In the genomic region with DNA sequence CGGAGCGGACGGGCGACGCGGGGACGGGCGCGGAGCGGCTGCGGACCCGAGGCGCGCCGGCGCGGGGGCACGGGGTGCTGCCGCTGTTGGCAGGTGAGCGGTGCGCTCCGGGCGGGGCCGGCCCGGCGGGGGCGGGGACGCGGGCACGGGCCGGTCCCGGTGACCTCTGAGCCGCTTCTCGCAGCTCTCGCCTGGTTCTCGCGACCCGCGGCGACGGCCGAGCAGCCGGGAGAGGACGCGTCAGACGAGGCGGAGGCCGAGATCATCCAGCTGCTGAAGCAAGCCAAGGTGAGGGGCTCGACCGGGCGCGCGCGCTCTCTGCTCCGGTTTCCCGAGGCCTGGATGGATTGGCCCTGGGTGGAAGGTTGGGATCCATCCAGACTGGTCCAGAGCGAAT, we compare ENCODE assay signal across 8 mouse cellular contexts. TPM values are rescaled to one million over a fixed set of nuclear protein-coding genes. Genes with fewer than 3 reads are reported as not detected.
DNase-seq lines count a peak whose midpoint lies in the region; ATAC-seq lines count a peak whose summit lies in the region.

No protein-coding gene starts in this region.

- H3K9me3 ChIP-seq in forebrain, embryonic 15.5 days = no peaks in the 10 kb centered on the region

- H3K36me3 ChIP-seq in forebrain, embryonic 15.5 days = peaks cover 26% of the 10 kb centered on the region
- H3K36me3 ChIP-seq in macrophage (ENCODE audit: inconsistent target) = no peaks in the 10 kb centered on the region

- peak overlapping the region; percentile 77 for H3K4me2 ChIP-seq in forebrain, embryonic 15.5 days (replicated peaks)

- WGBS in forebrain, embryonic 15.5 days = under 1% methylated on average over 46 of the region's 57 CpGs
- under 1% methylated on average over 47 of the region's 57 CpGs for WGBS in macrophage (ENCODE audit: missing documents)

- no peak; the same call in none of the 2 replicates for ATAC-seq in forebrain, embryonic 15.5 days (replicated peaks)

- no peaks in the 10 kb centered on the region for H3K27me3 ChIP-seq in forebrain, embryonic 15.5 days

- peak overlapping the region; percentile 82 for H3K27ac ChIP-seq in forebrain, embryonic 15.5 days (replicated peaks)
- no peak overlapping the region for H3K27ac ChIP-seq in macrophage

- peaks cover 11% of the 10 kb centered on the region for H3K4me1 ChIP-seq in forebrain, embryonic 15.5 days

- H3K79me2 ChIP-seq in macrophage (ENCODE audit: inconsistent target) = no peaks in the 10 kb centered on the region

- H3K4me3 ChIP-seq in forebrain, embryonic 15.5 days = peak overlapping the region; percentile 73
- H3K4me3 ChIP-seq in macrophage (ENCODE audit: inconsistent target) = peak overlapping the region; percentile 34

- H3K9ac ChIP-seq in forebrain, embryonic 15.5 days (replicated peaks) = peak overlapping the region; percentile 74

- DNase-seq in kidney, adult 8-10 months = peak; percentile 75 to 79
- DNase-seq in kidney, adult 18-20 months = no peak
- peak; percentile 42 for DNase-seq in WW6 (ENCODE audit: low read depth, low spot score)
- DNase-seq in kidney, postnatal 25 days = peak; percentile 68 to 92
- no peak for DNase-seq in frontal cortex, postnatal 14 days (ENCODE audit: low spot score in 2 of 2)
- DNase-seq in ovary, postnatal 36 days (ENCODE audit: low spot score) = no peak

RNA-seq across cellular contexts. Expression of gene Ttc19, which starts 0.3 kb away (rescaled TPM):
- polyA plus RNA-seq in forebrain, embryonic 15.5 days (2015; fragmentation: Nextera tagmentation; extraction: Ambion mirVana) = 33.1 and 33.9 TPM in 2 replicates
- total RNA-seq in macrophage (2018; cell fraction: chromatin; rRNA removed) = 10 to 100 TPM; 18.5 to 76.0 (median 26.6) TPM
- total RNA-seq in macrophage (2018; cell fraction: cytosol; rRNA removed) = 1 to 10 TPM; 2.9 to 7.4 (median 4.1) TPM
- total RNA-seq in macrophage (2018; cell fraction: nucleus; rRNA removed) = 10 to 100 TPM; 10.4 to 52.1 (median 23.7) TPM
- polyA plus RNA-seq in macrophage (2018) = 2.2 to 7.4 TPM (median 5.6 TPM) in 3 replicates

RNA-seq across cellular contexts. Expression of gene Zswim7, which starts 0.4 kb away (rescaled TPM):
- polyA plus RNA-seq in forebrain, embryonic 15.5 days (2015; fragmentation: Nextera tagmentation; extraction: Ambion mirVana) = 9.4 and 9.8 TPM in 2 replicates
- total RNA-seq in macrophage (2018; cell fraction: chromatin; rRNA removed) = 1 to 10 TPM; 1.5 to 7.4 (median 4.7) TPM
- total RNA-seq in macrophage (2018; cell fraction: cytosol; rRNA removed) = 10 to 100 TPM in 4 of 26 experiments, 1 to 10 TPM in 22; 4.1 to 11.2 (median 8.2) TPM
- total RNA-seq in macrophage (2018; cell fraction: nucleus; rRNA removed) = 10 to 100 TPM in 3 of 26 experiments, 1 to 10 TPM in 23; 2.6 to 11.1 (median 5.0) TPM
- 4.2 to 12.8 TPM (median 8.2 TPM) in 3 replicates for polyA plus RNA-seq in macrophage (2018)

RNA-seq across cellular contexts. Expression of gene Adora2b, which starts 32.8 kb away (rescaled TPM):
- polyA plus RNA-seq in forebrain, embryonic 15.5 days (2015; fragmentation: Nextera tagmentation; extraction: Ambion mirVana) = 2.2 and 2.4 TPM in 2 replicates
- total RNA-seq in macrophage (2018; cell fraction: chromatin; rRNA removed) = 10 to 100 TPM in 6 of 26 experiments, 1 to 10 TPM in 9, under 1 TPM in 11; 0.50 to 35.4 (median 2.2) TPM
- 10 to 100 TPM in 6 of 26 experiments, 1 to 10 TPM in 14, under 1 TPM in 6; 0.37 to 49.9 (median 1.7) TPM for total RNA-seq in macrophage (2018; cell fraction: cytosol; rRNA removed)
- total RNA-seq in macrophage (2018; cell fraction: nucleus; rRNA removed) = 10 to 100 TPM in 5 of 26 experiments, 1 to 10 TPM in 16, under 1 TPM in 3, not detected in 2; 0.45 to 30.3 (median 4.8) TPM
- polyA plus RNA-seq in macrophage (2018) = 1.1 to 5.9 TPM (median 1.4 TPM) in 3 replicates

Comparison
In these comparisons a context has a peak if more than half of its experiments do, and no peak if none do; other contexts are left out.
1. DNase-seq: peak in kidney, adult 8-10 months (2 of 2), WW6 (single experiment) and kidney, postnatal 25 days (2 of 2); none in kidney, adult 18-20 months (single experiment), frontal cortex, postnatal 14 days (0 of 2) and ovary, postnatal 36 days (single experiment).